Mouse (Mus musculus) megakaryocyte-erythroid progenitor cell, adult 5-6 weeks (primary cell): ENCODE measurements around the gene H2afy. TPM values are rescaled to one million over a fixed set of nuclear protein-coding genes. Genes with fewer than 3 reads are reported as not detected.
"Not testable (repeated sequence)": the region's sequence is repeated elsewhere in the genome, so short reads cannot be mapped to it uniquely, and the experiment has no call there.

Experiments
- ATAC-seq: replicated peaks from 2 replicates; pipeline ENCODE4 v1.8.0; 2016; ENCODE audit warnings: mild to moderate bottlenecking, inconsistent platforms; ENCODE audit not compliant: severe bottlenecking, poor library complexity, low FRiP score, low TSS enrichment
- total RNA-seq, 2 experiments: library from RNA; stranded (forward) in 1 of 2; stranded (reverse) in 1 of 2; fragments of 200-1000, 215-1000 nt in 1 of 2; fragments of >200 nt in 1 of 2; fragmentation: Nextera tagmentation in 1 of 2; gene quantifications; 2 replicates each; pipeline ENCODE4 v1.2.3; 2014 to 2017

H2afy gene
- total RNA-seq, 2 experiments from 2014 or later: 188 to 316 TPM

DNA sequence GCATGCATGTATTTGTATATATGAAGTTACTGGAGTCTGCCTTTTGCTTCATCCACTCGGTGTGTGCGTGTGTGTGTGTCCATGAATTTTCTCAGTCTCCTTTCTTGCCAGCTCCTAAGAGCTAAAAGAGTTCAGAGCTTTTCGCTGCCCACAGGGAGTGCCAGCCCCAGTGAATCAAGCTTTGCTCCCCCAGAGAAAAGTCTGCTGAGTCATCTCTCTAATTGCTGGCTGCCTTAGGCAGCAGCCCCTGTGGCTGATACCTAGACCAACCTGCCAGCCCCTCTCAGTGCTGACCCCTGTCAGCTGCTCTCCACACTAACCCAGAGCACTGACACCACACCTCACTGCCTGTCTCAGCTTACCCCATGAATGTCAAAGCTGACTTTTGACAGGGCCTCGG lies 107.2 kb downstream of the H2afy start:
- no peak for ATAC-seq

DNA sequence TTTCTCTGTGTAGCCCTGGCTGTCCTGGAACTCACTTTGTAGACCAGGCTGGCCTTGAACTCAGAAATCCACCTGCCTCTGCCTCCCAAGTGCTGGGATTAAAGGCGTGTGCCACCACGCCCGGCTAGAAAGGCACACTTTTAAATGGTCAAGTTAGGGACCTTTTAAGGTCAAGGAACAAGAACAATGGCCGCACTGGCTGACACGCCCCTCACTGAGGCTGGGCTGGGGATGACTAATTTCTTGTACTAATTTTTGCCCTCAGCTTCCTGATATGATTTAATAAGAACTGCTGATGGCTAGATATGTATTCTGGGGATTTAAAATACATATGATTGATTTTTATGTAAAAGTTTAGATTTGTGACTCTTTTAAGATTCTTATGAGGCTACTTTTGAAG lies 108.2 kb downstream of the H2afy start:
- ATAC-seq: not testable (repeated sequence)

DNA sequence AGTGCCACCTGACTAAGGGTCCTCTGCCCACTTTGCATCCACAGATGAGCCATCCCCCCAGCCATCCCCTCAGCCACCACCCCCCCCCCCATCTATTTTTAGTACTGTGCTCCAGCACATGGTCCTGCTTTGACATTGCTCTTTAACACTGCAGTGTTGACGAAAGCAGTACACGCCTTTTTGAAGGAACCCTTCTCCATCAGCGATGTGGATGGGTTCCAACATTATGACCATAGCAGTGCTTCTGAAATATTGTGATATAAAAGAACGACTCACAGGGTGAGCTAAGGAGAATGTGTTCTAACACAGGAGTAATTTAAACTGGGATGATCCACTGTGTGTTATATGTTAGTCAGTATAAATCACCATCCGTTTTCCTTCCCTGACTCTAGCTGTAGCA lies 109.5 kb downstream of the H2afy start:
- no peak for ATAC-seq

DNA sequence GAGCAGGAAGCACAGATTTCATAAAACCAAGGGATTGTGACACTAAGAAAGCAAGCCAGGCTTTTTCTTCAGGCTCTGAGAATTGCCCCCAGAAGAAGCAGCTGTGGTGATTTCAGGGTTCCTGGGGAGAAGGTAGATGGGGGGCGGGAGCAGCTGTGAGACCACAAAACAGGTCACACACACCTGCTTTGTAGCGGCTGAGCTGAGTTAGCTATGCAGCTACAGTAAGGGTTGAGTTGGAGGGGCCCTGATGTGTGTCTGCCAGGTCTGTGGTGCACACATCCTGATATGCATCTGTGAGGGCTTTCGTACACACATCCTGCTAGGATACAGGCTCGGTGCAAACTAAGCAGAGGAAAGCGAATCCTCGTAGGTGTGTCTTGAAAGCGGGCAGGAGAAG lies 110.1 kb downstream of the H2afy start:
- ATAC-seq: no peak

DNA sequence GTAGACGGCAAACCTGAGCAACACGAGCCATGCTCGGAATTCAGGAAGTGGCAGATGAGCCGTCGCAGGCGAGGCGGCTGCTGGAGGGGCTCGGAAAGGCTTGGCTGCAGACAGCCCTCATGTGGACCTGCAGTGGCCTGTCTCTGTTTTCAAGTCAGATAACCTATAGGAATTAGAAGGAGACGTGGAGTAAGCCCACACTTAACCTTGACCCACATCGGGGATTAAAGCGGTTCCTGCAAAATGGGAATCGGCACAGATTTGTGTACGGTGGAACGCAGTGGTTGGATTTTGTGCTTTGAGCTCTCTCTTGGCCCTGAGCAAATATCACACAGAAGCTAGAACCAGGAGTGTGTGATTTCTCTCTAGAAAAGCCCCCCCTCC lies 111.1 kb downstream of the H2afy start:
- no peak for ATAC-seq

DNA sequence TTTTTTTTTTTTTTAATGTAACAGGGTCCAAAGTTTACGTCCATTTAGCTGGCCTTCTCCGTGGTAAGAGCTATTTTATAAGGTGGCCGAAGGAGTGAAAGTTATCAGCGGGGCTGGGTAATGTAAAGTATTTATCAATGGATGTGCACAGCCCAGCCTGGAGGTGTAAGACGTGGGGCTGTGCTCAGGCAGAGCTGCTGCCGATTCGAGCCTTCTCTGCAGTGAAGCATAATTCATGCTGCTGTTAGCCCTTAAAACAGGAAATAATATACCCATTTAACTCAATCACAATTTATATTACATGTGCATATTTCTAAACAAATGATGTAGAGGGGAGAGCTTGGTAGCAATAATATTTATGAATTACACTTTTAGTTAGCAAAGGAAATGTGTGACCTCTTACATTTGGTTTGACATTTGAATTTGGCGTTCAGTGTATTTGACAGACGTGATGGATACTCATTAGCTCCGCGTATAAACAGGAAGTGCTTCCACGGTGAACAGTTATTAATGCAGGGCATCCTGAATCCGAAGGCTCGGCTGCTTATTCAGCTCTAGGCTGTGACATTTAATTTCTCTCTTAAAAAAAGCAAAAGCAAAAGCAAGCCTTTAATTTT lies 111.6 kb downstream of the H2afy start:
- no peak for ATAC-seq

Other genes with a start within 250 kb of the H2afy start
- 3.1 TPM in 1 of 2 replicates, not detected in the other for gene Tifab, start 42.5 kb upstream of the H2afy start, total RNA-seq (2014; fragmentation: Nextera tagmentation)
- gene Tifab, start 42.5 kb upstream of the H2afy start, total RNA-seq (2017): 0.23 and 0.56 TPM in 2 replicates
- not detected in 2 replicates for gene Neurog1, start 115.8 kb upstream of the H2afy start, total RNA-seq (2014; fragmentation: Nextera tagmentation)
- not detected in 2 replicates for gene Neurog1, start 115.8 kb upstream of the H2afy start, total RNA-seq (2017)
- not detected in 2 replicates for gene Cxcl14, start 160.2 kb upstream of the H2afy start, total RNA-seq (2014; fragmentation: Nextera tagmentation)
- not detected in 2 replicates for gene Cxcl14, start 160.2 kb upstream of the H2afy start, total RNA-seq (2017)